Mouse (Mus musculus) ovary, postnatal 36 days (tissue): ENCODE data around the gene Adgrg3.

ENCODE experiments used
- DNase-seq: peaks from one replicate; pipeline ENCODE4 v3.0.0; 2022; ENCODE audit warnings: low spot score, mixed read lengths

The Adgrg3 gene

GRCm38 (mm10) chr8:94992996-94993724 is 24.3 kb upstream of the Adgrg3 start:
- DNase-seq = no peak

- DNase-seq = peak; percentile 69
These were observed 23.5 kb upstream of the Adgrg3 start for GRCm38 (mm10) chr8:94994006-94994405.

- DNase-seq = no peak
These were observed 23.0 kb upstream of the Adgrg3 start for GRCm38 (mm10) chr8:94994510-94994909.

GRCm38 (mm10) chr8:94995336-94995893 is 22.1 kb upstream of the Adgrg3 start:
- peak; percentile 79 for DNase-seq

- DNase-seq = no peak
These were observed 21.5 kb upstream of the Adgrg3 start for GRCm38 (mm10) chr8:94996037-94996436.

GRCm38 (mm10) chr8:94996899-94997856 is 20.3 kb upstream of the Adgrg3 start:
- DNase-seq = no peak

- DNase-seq = no peak
These were observed 19.6 kb upstream of the Adgrg3 start for GRCm38 (mm10) chr8:94997857-94998243.

GRCm38 (mm10) chr8:94998431-94998830 is 19.1 kb upstream of the Adgrg3 start:
- no peak for DNase-seq

GRCm38 (mm10) chr8:94999004-94999403 is 18.5 kb upstream of the Adgrg3 start:
- no peak for DNase-seq

- DNase-seq = no peak
These were observed 17.5 kb upstream of the Adgrg3 start for GRCm38 (mm10) chr8:94999956-95000355.

GRCm38 (mm10) chr8:95000684-95001083 is 16.8 kb upstream of the Adgrg3 start:
- peak; percentile 61 for DNase-seq

GRCm38 (mm10) chr8:95001165-95001564 is 16.3 kb upstream of the Adgrg3 start:
- DNase-seq = no peak

GRCm38 (mm10) chr8:95001655-95002054 is 15.8 kb upstream of the Adgrg3 start:
- DNase-seq = peak; percentile 66

GRCm38 (mm10) chr8:95002089-95002655 is 15.3 kb upstream of the Adgrg3 start:
- no peak for DNase-seq

- DNase-seq = no peak
These were observed 5.0 kb upstream of the Adgrg3 start for GRCm38 (mm10) chr8:95012442-95012919.

- no peak for DNase-seq
These were observed 1.6 kb upstream of the Adgrg3 start for GRCm38 (mm10) chr8:95015866-95016265.

GRCm38 (mm10) chr8:95016684-95017083 is 808 bp upstream of the Adgrg3 start:
- DNase-seq = no peak

- no peak for DNase-seq
These were observed 610 bp downstream of the Adgrg3 start for GRCm38 (mm10) chr8:95017969-95018635.

GRCm38 (mm10) chr8:95020293-95020777 is 2.8 kb downstream of the Adgrg3 start:
- no peak for DNase-seq

GRCm38 (mm10) chr8:95020821-95021220 is 3.3 kb downstream of the Adgrg3 start:
- DNase-seq = no peak

GRCm38 (mm10) chr8:95023201-95023600 is 5.7 kb downstream of the Adgrg3 start:
- DNase-seq = no peak
